Mouse (Mus musculus) midbrain, embryonic 10.5 days (tissue): ENCODE measurements at regions not wholly inside any gene's neighbourhood (a gene's known extent, or its start where the extent isn't known, plus 50 kb on each side); places are given as distances from the start of the nearest gene placed in this dataset.

Experiments used
- DNase-seq: peaks from one replicate; pipeline ENCODE4 v3.0.0-alpha.2; 2017; ENCODE audit warnings: low spot score
- H3K27ac ChIP-seq: fragments of 300-500 bp; sonication (generic); replicated peaks from 2 replicates; pipeline ENCODE4 v1.5.1; 2016; ENCODE audit warnings: mild to moderate bottlenecking
- H3K27me3 ChIP-seq: fragments of 300-500 bp; sonication (generic); 2 replicates; pipeline ENCODE4 v1.6.1; 2016; ENCODE audit warnings: low read depth, mild to moderate bottlenecking; ENCODE audit not compliant: poor library complexity, severe bottlenecking
- H3K36me3 ChIP-seq: fragments of 300-500 bp; sonication (generic); 2 replicates; pipeline ENCODE4 v1.6.1; 2016; ENCODE audit warnings: mild to moderate bottlenecking, moderate library complexity
- H3K4me1 ChIP-seq: fragments of 300-500 bp; sonication (generic); 2 replicates; pipeline ENCODE4 v1.6.1; 2016
- H3K4me3 ChIP-seq: fragments of 300-500 bp; sonication (generic); 2 replicates; pipeline ENCODE4 v1.5.1; 2016; ENCODE audit warnings: mild to moderate bottlenecking, moderate library complexity
- H3K9me3 ChIP-seq: fragments of 300-500 bp; sonication (generic); replicated peaks from 2 replicates; pipeline ENCODE4 v1.6.1; 2016; ENCODE audit warnings: mild to moderate bottlenecking
- WGBS: fragments of 180-500 bp; shearing (Covaris S2); methylation state at CpG from one replicate; pipeline ENCODE4 v1.1.7; 2016; 5-methylcytosine and 5-hydroxymethylcytosine counted together

- H3K36me3 ChIP-seq = no peaks in the 10 kb centered on the region
- no peaks in the 10 kb centered on the region for H3K4me1 ChIP-seq
- H3K27me3 ChIP-seq = no peaks in the 10 kb centered on the region
- H3K4me3 ChIP-seq = no peak overlapping the region
- DNase-seq = no peak
- WGBS = 91% methylated on average over 11 of the region's 11 CpGs
- 0 out of 2 replicates have a peak, but pooled peaks cover 6% of the 10 kb centered on the region for H3K9me3 ChIP-seq
- no peak overlapping the region for H3K27ac ChIP-seq
These were observed 71.5 kb upstream of the Rpl39l start for GRCm38 (mm10) chr16:10098511-10098910.

- Histone ChIP-seq H3K4me3 (no peak overlapping the region), H3K4me1 (no peaks in the 10 kb centered on the region), H3K9me3 (no peaks in the 10 kb centered on the region), H3K36me3 (no peaks in the 10 kb centered on the region), H3K27ac (peak overlapping the region; percentile 77), H3K27me3 (no peaks in the 10 kb centered on the region)
- peak; percentile 49 for DNase-seq
- WGBS = 59% methylated on average over 18 of the region's 18 CpGs
These were observed 81.3 kb upstream of the Rpl39l start for GRCm38 (mm10) chr16:10088461-10089353.

GRCm38 (mm10) chr16:10086341-10086740, 83.7 kb upstream of the Rpl39l start:
- no peak for DNase-seq
- Histone ChIP-seq H3K4me3 (no peak overlapping the region), H3K27ac (no peak overlapping the region), H3K36me3 (no peaks in the 10 kb centered on the region), H3K9me3 (no peaks in the 10 kb centered on the region), H3K27me3 (no peaks in the 10 kb centered on the region), H3K4me1 (no peaks in the 10 kb centered on the region)
- WGBS = 33% methylated on average over 1 of the region's 1 CpGs

GRCm38 (mm10) chr16:10085429-10085828, 84.6 kb upstream of the Rpl39l start:
- WGBS = 87% methylated on average over 5 of the region's 5 CpGs
- Histone ChIP-seq H3K9me3 (no peaks in the 10 kb centered on the region), H3K4me3 (no peak overlapping the region), H3K27ac (no peak overlapping the region), H3K36me3 (no peaks in the 10 kb centered on the region), H3K4me1 (no peaks in the 10 kb centered on the region), H3K27me3 (no peaks in the 10 kb centered on the region)
- no peak for DNase-seq

GRCm38 (mm10) chr16:10081751-10082150, 86.4 kb upstream of the Grin2a start:
- no peak overlapping the region for H3K4me3 ChIP-seq
- no peak overlapping the region for H3K27ac ChIP-seq
- no peak for DNase-seq
- no peaks in the 10 kb centered on the region for H3K27me3 ChIP-seq
- WGBS = 55% methylated on average over 2 of the region's 2 CpGs
- no peaks in the 10 kb centered on the region for H3K9me3 ChIP-seq
- H3K36me3 ChIP-seq = no peaks in the 10 kb centered on the region
- H3K4me1 ChIP-seq = no peaks in the 10 kb centered on the region

- no peaks in the 10 kb centered on the region for H3K27me3 ChIP-seq
- DNase-seq = no peak
- 90% methylated on average over 7 of the region's 7 CpGs for WGBS
- no peaks in the 10 kb centered on the region for H3K4me1 ChIP-seq
- no peaks in the 10 kb centered on the region for H3K9me3 ChIP-seq
- no peak overlapping the region for H3K27ac ChIP-seq
- H3K4me3 ChIP-seq = no peak overlapping the region
- no peaks in the 10 kb centered on the region for H3K36me3 ChIP-seq
These were observed 84.8 kb upstream of the Grin2a start for GRCm38 (mm10) chr16:10080121-10080679.

GRCm38 (mm10) chr16:10073158-10073557, 77.8 kb upstream of the Grin2a start:
- 22% methylated on average over 6 of the region's 6 CpGs for WGBS

GRCm38 (mm10) chr16:10063491-10063890, 68.1 kb upstream of the Grin2a start:
- WGBS = 77% methylated on average over 8 of the region's 8 CpGs
- Histone ChIP-seq H3K9me3 (no peaks in the 10 kb centered on the region), H3K36me3 (no peaks in the 10 kb centered on the region), H3K4me3 (no peak overlapping the region), H3K27ac (no peak overlapping the region), H3K27me3 (no peaks in the 10 kb centered on the region), H3K4me1 (no peaks in the 10 kb centered on the region)
- no peak for DNase-seq

More at GRCm38 (mm10) chr16:10073158-10073557, 77.8 kb upstream of the Grin2a start:
- Histone ChIP-seq H3K27ac (peak overlapping the region; percentile 67), H3K4me3 (no peak overlapping the region), H3K36me3 (no peaks in the 10 kb centered on the region), H3K4me1 (peaks cover 3% of the 10 kb centered on the region; the same call in 1 of the 2 replicates), H3K9me3 (no peaks in the 10 kb centered on the region), H3K27me3 (no peaks in the 10 kb centered on the region)
- DNase-seq = peak; percentile 69

- WGBS = 86% methylated on average over 4 of the region's 4 CpGs
- no peak for DNase-seq
- H3K27ac ChIP-seq = no peak overlapping the region
- H3K36me3 ChIP-seq = no peaks in the 10 kb centered on the region
- no peaks in the 10 kb centered on the region for H3K27me3 ChIP-seq
- H3K4me3 ChIP-seq = no peak overlapping the region
- no peaks in the 10 kb centered on the region for H3K4me1 ChIP-seq
- H3K9me3 ChIP-seq = no peaks in the 10 kb centered on the region
These were observed 62.7 kb upstream of the Grin2a start for GRCm38 (mm10) chr16:10058094-10058493.
